Mouse (Mus musculus): ENCODE measurements around the gene Rinl. TPM values are rescaled to one million over a fixed set of nuclear protein-coding genes. Genes with fewer than 3 reads are reported as not detected.

Rinl gene
- total RNA-seq, 4 experiments from 2014 or later, result 1.4 to 3.0 (median 1.6) TPM

DNA sequence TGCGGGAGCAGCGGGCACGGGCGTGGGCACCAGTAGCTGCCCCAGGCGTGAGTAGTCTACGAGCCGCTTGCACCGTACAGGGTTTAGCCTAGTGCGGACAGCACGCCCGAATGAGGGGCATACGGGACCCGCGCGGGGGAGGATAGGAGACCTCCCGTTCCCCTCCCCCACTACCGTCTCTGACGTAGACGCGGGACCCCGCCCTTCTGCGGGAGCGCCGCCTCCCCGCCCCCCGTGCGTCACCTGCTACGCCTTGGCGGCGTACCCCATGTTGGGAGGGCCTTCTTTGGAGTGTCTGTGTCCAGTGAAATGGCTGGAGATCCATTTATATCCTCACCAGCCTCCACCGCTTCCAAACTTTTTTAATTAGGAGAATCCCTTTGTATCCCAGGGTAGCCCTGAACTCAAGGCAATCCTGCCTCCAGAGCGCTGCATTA, 20.2 kb downstream of the Rinl start:
- DNase-seq (ENCODE audit: low spot score), result peak; percentile 96

DNA sequence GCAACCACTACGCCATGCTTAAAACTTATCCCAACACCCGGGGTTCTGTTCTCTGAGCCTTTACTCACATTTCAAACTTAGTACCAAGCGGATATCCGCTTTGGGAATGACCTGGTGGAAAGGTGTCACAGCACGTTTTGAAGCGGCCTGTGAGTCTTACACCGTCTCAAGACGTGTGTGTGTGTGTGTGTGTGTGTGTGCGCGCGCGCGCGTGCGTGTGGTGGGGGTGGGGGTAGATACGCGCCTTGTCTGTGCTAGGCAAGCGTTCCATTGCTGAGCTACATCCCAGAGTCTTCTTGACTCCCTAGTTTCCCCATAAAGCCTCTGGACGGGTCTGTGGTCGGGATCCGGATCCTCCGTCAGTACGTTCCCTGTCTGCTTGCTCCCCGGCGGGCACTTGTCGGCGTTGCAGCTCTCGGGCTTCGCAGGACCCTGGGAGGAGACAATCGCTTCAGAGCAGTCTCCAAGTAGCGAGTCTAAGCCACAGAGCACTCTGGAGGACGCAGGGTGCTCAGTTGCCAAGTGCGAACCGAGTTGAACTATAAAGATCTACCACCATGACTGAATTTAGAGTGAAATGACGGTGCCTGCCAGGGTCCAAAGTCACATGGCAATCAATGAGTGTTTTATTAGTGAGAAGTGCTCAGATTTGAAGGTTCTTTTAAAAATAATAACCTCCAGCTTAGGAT, 20.8 kb downstream of the Rinl start:
- DNase-seq (ENCODE audit: low spot score), result no peak

DNA sequence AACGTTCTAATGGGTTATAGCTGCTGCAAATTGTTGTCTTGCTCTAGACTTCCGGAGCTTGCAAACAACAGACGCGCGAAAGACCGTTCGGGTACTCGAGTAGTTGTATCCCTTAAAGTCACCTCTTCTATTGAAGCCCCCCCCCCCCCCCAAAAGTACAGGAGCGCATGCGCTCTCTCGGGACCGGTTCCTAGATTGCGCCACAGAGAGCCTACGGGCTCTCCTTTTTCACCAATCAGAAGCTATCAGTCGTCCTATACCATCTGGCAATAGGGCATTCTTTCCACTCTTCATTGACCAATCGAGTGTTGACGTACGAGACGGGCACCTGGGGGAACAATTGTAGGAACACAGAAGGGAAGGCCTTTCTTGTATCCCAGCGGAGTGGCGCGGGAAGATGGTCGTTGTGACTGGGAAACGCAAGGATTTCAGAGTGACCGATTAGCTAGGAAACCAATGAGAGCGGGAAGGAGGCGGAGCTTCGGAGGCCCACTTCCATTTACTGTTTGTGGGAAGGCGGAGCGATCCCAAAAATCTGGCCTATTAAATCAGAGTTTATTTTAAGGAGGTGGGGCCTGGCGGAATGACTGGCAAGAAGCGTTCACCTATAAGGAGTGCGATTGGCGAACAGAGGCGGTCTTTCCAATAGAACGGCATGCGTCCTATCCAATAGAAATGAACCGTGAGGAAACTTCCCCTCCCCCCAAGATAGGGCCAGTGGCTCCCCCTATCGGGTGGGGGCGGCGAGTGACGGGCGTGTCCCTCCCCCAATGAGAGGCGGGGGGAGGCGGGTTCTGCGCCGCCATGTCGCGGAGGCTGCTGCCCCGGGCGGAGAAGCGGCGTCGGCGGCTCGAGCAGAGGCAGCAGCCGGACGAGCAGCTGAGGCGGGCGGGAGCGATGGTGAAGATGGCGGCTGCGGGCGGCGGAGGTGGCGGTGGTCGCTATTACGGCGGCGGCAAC, 21.6 kb downstream of the Rinl start:
- DNase-seq (ENCODE audit: low spot score), result peak; percentile 99

DNA sequence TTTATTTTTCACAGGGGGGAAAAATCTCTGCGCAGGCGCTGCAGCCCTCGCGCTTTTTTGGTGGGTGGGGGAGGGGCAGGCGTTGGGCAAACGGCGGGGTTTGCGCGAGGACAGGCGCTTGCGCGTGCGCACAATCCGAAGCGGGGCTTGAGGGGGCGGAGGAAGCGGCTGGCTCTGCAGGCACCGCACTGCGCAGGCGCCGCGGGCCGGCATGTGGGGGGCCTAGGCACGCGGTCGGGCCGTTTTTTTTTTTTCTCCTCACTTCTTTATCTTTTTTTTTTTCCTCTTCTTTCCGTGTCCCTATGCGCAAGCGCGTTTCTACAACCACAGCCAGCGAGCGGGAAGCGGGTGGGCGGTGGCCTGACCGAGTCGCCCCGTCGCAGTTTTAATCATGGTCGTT, 22.5 kb downstream of the Rinl start:
- DNase-seq (ENCODE audit: low spot score), result peak; percentile 87

DNA sequence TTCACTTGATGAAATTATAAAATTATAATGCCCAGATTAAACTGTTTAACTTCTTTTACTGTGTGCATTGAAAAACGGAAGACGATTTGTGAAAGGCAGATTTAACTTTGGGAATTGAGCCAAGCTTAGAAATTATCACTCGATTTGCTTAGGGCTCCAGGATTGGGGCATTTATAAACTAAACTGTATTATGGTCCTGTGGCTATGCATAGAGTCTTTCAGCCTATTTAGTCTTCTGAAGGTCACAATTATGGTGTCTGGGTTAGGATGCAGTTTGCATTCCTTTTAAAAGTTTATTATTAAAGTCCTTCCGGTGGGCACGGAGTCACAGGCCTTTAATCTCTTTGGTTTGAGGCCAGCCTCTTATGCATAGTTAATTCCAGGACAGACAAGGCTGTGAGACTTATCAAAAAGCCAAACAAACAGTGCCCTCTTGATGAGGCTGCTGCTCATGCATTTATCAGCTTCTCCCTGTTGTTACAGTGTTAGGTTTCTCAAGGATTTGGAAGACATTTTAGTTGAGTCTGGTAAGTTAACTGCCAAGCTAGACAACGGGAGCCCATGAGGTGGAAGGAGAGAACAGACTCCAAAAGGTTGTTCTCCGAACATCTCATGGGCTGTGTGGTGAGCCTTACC, 23.0 kb downstream of the Rinl start:
- no peak for DNase-seq (ENCODE audit: low spot score)

DNA sequence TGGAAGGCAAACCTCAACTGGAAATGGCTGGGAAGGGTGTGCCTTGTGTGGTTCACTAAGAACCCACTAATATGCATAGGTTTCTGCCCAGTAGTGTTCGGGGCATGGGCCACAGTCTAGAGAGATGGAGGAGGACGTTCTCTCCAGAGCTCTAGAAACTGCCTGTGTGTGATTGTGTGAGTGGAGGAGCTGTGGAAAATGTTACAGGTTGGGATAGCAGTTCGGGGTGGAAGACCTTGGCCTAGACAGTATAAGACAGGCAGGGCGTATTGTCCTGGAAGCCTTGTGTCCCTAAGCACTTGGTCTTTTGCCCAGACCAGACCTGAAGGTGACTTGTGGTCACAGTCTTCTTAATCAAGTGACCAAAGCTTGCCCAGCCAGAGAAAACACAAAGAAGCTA, 23.7 kb downstream of the Rinl start:
- DNase-seq (ENCODE audit: low spot score), result no peak

DNA sequence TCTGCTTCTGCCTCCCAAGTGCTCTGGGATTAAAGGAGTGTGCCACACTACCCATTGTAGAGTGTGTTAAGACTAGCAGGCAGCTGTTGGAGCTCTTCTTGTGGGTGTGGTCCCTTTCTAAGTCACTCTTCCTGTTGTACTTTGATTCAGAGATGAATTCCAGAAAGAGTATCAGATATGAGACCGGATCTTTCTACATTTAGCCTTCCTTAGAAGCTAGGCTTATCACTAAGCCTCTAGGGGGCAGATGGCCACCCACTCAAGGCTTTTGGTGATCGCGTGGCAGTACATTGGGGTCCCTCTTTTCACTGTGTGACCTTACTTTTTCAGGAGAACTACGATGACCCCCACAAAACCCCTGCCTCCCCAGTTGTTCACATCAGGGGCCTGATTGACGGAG, 24.2 kb downstream of the Rinl start:
- DNase-seq (ENCODE audit: low spot score), result peak; percentile 36

DNA sequence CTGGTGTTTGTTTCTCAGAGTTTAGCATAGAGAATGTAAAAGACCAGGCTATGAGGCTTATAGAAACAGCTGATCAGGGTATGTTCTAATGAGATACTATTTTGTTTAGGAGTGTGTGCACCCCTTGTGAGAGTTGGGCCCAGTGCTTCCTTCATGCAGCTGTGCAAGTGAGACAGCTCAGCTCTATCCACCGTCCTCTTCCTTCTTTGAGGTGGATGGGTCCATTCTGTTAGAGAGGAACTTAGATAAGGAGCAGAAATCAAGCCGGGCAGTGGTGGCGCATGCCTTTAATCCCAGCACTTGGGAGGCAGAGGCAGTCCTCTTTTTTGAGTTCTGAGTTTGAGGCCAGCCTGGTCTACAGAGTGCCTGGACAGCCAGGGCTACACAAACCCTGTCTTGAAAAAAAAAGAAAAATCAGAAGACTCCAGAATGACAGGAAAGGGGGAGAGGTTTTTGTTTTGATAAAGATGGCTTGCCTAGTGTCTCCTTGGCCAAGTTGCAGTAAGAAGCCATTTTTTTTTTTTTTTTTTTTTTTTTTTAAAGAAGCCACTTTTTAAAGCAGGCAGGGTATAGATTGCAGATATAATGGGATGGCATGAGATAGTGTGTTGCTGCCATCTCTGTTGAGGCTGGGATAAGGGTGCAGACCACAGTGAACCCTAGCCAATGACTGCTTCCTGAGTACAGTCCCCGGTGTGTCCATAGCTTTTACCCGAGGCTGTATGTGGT, 25.7 kb downstream of the Rinl start:
- DNase-seq (ENCODE audit: low spot score), result no peak

DNA sequence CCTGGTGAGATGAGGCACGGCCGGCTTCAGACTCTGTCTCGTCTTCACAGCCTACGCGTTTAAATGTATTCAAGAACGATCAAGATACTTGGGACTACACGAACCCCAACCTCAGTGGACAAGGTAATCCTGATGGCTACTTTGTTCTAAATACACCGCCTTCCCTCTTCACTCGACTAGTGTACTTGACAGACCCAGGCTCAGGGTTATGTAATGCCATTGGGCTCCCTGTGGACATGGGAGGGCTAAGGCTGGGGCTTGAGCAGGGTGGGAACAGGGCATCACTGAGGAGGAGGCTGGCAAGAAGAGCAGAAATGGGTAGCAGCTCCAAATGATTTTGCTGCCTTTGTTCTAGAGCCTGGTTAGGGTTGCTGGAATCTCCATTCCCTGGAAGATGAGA, 26.5 kb downstream of the Rinl start:
- DNase-seq (ENCODE audit: low spot score), result no peak

DNA sequence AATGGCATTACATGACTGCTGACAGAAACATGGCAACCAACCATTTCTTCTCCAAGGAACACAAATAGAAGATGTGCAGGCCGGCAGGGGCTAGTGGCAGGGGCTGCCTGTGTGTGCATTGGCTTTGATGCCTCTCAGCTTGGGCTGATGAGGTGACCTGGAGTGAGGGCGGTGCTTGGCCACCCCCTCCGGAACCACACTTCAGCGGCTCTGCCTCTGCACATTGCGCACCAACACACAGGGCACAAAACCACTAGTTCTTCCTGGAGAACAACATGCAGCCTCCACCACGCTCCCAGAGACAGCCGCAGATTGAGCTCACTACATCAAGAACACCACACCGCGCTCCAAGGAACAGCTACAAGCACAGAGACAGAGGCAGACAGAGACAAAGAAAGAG, 27.4 kb downstream of the Rinl start:
- no peak for DNase-seq (ENCODE audit: low spot score)

DNA sequence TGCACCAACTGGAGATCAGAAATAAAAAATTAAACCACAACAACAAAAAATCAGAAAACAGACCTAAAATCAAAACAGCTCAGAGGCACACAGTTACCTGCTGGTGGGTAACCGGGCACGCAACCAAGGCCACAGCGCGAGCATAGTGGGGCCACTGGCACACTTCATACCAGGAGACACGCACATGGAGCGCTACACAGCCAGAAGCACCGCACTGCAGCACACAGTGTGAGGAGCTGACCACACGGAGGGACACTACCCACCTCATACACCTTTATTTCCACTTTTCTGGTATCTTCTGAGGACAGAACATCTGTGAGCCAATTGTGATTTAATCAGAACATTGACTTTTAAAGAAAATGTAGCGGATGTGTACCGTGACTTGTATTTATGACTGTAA, 28.2 kb downstream of the Rinl start:
- DNase-seq (ENCODE audit: low spot score), result no peak

DNA sequence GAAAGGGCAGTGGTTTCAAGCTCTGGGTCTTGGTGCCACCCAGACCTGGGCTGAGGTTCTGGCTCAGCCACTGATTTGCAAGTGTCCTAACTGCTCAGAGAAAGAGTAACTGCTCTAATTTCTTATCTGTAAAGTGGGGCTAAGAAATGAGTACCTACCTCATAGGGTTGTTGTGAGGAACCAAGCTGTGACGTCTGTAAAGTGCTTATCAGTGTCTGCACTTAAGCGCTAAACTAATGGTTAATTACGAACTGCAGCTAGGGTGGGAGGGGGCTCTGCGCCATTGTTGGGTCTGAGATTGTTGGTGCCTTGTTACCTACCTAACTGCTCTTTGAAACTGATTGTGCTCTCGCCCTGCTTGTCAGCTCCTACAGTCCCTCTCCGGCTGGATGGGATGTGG, 28.8 kb downstream of the Rinl start:
- no peak for DNase-seq (ENCODE audit: low spot score)

DNA sequence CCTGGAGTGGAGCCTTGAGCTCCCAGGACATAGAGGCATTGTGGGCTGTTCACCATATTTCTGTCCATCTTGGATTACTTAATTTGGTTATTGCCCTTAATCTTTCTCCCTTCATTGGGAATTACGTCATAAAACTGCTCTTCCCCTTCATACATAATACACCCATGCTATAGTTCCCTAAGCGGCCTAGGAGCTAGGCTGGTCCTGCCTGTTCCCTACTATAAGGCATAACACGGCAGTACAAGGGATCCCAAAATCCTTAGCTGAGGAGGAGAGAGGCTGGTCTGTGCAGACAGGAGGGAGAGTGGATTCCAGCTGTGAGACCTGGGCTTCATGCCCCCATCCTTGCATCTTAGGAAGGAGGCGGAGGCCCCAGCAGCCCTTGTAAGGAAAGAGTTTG, 29.2 kb downstream of the Rinl start:
- DNase-seq (ENCODE audit: low spot score), result no peak

DNA sequence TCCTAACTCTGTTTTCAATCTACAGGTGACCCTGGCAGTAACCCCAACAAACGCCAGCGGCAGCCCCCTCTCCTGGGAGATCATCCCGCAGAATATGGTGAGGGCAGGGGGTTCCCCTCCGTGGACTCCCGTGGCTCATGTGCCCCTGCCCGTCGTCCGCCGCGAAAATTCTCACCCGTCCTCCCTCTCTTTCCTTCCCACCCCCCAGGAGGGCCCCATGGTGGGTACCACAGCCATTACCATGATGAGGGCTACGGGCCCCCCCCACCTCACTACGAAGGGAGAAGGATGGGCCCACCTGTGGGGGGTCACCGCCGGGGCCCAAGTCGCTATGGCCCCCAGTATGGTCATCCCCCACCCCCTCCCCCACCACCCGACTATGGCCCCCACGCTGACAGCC, 29.7 kb downstream of the Rinl start:
- DNase-seq (ENCODE audit: low spot score), result no peak

DNA sequence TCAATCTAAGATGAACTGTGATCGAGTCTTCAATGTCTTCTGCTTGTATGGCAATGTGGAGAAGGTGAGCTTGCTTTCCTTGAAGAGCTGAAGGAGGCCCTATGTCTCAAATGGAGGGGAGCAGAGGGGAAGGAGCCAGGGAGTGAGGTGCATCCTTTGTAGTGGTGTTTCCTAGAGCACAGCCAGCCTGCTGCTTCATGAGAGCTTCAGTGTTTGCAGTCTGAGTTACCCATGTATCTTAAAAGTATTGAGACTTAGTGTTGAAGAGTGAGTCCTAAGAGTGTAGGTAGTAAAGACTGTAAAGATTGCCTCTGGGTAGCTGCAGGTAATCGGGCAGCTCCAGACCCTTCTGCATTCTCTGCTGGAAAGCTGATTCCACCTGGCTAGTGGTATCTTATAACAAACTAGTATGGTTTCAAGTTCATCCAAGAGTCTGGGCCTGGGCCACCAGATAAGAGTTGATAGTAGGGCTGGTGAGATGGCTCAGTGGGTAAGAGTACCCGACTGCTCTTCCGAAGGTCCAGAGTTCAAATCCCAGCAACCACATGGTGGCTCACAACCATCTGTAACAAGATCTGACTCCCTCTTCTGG, 30.2 kb downstream of the Rinl start:
- no peak for DNase-seq (ENCODE audit: low spot score)

DNA sequence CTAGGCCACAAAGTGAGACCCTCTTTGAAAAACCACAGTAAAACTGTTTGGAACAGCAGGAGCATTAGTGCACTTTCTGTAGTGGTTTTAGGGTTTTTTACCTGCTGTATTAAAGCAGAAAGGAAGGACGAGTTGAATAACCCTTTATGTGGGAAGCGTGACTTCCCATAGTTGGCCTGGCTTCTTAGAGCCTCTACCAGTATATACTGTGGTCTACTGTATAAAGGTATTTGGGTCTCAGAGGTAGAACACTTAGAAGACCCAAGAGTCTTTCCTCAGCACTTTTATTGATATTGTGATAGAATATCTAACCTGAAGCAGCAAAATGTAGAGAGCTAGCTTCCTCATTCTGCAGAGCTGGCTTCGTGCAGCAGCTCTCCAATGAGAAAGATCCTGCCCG, 30.8 kb downstream of the Rinl start:
- no peak for DNase-seq (ENCODE audit: low spot score)

DNA sequence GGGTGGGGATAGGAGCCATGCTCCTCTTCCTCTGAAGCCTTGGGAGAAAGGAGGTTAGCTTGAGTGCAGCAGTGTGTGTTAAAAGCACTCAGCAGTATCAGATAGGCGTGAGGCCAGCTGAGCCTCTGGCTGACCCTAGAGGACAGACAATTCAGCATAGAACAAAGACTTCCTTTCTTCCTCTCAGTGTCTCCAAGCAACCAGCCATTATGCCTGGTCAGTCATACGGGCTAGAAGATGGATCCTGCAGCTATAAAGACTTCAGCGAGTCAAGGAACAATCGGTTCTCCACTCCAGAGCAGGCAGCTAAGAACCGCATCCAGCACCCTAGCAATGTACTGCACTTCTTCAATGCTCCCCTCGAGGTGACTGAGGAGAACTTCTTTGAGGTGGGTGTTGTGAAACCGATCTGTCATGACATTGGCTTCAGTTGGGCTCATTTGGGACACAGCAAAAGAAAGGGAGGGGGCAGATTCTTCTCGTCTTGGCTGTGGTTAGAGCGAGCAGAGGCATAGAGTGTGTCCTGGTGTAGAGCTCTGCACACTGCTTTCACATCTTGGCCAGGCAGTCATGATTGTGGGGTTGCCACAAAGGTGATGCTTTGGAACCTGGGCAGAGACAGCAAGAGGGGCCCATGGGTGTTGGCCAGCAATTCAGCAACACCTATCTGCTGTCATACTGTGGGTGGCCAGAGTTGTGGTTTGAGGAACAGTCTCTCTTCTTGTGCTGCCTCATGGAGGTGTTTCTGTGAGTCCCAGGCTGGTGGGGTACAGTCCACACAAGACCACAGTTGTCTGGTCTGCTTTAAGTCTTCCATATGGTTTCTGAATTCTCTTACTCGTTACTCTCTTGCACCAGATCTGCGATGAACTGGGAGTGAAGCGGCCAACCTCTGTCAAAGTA, 31.8 kb downstream of the Rinl start:
- DNase-seq (ENCODE audit: low spot score), result peak; percentile 72

DNA sequence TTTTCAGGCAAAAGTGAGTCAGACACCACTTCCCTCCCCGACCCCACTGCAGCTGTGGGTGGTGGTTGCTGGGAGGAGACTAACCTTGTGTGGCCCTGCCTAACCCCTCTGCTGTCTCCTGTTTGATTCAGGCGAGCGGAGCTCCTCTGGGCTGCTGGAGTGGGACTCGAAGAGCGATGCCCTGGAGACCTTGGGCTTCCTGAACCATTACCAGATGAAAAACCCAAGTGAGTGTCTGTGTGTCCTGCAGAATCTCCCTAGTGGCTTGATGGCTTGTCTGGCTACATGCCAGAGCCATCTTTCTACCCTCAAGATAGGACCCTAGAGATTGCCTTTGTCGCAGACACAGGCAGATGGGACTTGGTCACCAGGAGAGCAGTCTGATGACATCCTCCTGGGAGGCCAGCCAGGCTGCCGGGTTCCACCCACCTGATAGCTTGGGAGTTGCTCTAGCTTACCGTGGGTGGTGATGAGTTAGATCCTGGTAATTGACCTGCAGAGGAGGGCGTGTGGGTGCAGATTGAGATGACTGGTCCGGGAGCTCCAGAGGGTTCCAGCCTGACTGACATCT, 32.6 kb downstream of the Rinl start:
- peak; percentile 71 for DNase-seq (ENCODE audit: low spot score)

DNA sequence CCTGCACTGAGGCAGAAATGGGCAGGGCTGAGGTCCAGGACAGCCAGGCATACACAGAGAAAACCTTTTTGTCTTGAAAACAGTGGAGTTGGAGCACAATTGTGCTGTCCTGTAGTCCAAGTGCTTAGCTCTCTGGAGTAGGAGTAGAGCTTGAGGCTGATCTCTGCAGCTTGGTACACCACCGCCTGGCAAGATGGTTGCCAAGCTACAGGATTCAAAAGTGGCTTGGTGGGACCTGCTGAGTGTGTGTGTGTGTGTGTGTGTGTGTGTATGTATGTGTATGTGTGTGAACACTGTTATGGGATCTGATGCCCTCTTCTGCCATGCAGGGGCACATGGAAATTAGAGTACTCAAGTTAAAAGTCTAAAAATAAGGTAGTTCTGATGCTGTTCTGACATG, 33.8 kb downstream of the Rinl start:
- no peak for DNase-seq (ENCODE audit: low spot score)

Measured in heart, adult 8-10 months (tissue).